Mouse (Mus musculus) stomach, embryonic 16.5 days (tissue): ENCODE measurements around the gene 6030468B19Rik. TPM values are rescaled to one million over a fixed set of nuclear protein-coding genes. Genes with fewer than 3 reads are reported as not detected.

ENCODE experiments used
- ATAC-seq: fragments of 200-750 bp; cut with Nextera tagmentation; 2 replicates; pipeline ENCODE4 v1.8.0; 2017; ENCODE audit warnings: moderate number of reproducible peaks, moderate TSS enrichment; ENCODE audit not compliant: insufficient read depth, low FRiP score
- H3K27ac ChIP-seq: fragments of 300-500 bp; sonication (generic); 2 replicates; pipeline ENCODE4 v1.5.1; 2014; ENCODE audit warnings: low read length
- H3K27me3 ChIP-seq: fragments of 300-500 bp; sonication (generic); 2 replicates; pipeline ENCODE4 v1.6.1; 2014; ENCODE audit warnings: low read length, control low read depth, mixed read lengths; ENCODE audit not compliant: control insufficient read depth, insufficient read depth
- H3K36me3 ChIP-seq: fragments of 300-500 bp; sonication (generic); 2 replicates; pipeline ENCODE4 v1.6.1; 2014; ENCODE audit warnings: low read length; ENCODE audit not compliant: control insufficient read depth, insufficient read depth
- H3K4me1 ChIP-seq: fragments of 300-500 bp; sonication (generic); 2 replicates; pipeline ENCODE4 v1.6.1; 2014; ENCODE audit warnings: low read length, control low read depth, mixed read lengths; ENCODE audit not compliant: control insufficient read depth, insufficient read depth
- H3K4me2 ChIP-seq: fragments of 300-500 bp; sonication (generic); 2 replicates; pipeline ENCODE4 v1.6.1; 2014; ENCODE audit warnings: low read depth, low read length, mixed read lengths
- H3K4me3 ChIP-seq: fragments of 300-500 bp; sonication (generic); replicated peaks from 2 replicates; pipeline ENCODE4 v1.5.1; 2014; ENCODE audit warnings: mild to moderate bottlenecking, low read length
- H3K9ac ChIP-seq: fragments of 300-500 bp; sonication (generic); 2 replicates; pipeline ENCODE4 v1.6.1; 2014; ENCODE audit warnings: low read length
- H3K9me3 ChIP-seq: fragments of 300-500 bp; sonication (generic); replicated peaks from 2 replicates; pipeline ENCODE4 v1.6.1; 2016; ENCODE audit warnings: low read length, control low read depth; ENCODE audit not compliant: control insufficient read depth
- WGBS: fragments of 180-500 bp; shearing (Covaris S2); extraction: QIAGEN DNeasy Blood & Tissue Kit; methylation state at CpG from one replicate; pipeline ENCODE4 v1.1.7; 2014; 5-methylcytosine and 5-hydroxymethylcytosine counted together
- polyA plus RNA-seq: library from polyadenylated mRNA; unstranded; fragments of >200 nt; fragmentation: Nextera tagmentation; extraction: Ambion mirVana; gene quantifications from 2 replicates; pipeline ENCODE4 v1.2.1, GENCODE M21; 2015

6030468B19Rik gene
- polyA plus RNA-seq, 1 experiment from 2014 or later: 4.7 TPM

- Histone ChIP-seq H3K36me3 (peaks cover 6% of the 10 kb centered on the region; the same call in 1 of the 2 replicates), H3K9ac (peak within 1 kb of the TSS; percentile 90), H3K4me1 (peaks cover 26% of the 10 kb centered on the region), H3K9me3 (no peaks in the 10 kb centered on the region), H3K4me2 (peak within 1 kb of the TSS; percentile 92), H3K4me3 (peak within 1 kb of the TSS; percentile 64), H3K27ac (peak within 1 kb of the TSS; percentile 98), H3K27me3 (no peaks in the 10 kb centered on the region)
- under 1% methylated on average over 51 of the region's 51 CpGs for WGBS
- ATAC-seq: peak; percentile 95
Measured at GRCm38 (mm10) chr11:117848985-117849671, 51.7 kb downstream of the 6030468B19Rik start, which contains the start of gene Birc5. Birc5 (plus strand) TSS chr11:117849251.

DNA sequence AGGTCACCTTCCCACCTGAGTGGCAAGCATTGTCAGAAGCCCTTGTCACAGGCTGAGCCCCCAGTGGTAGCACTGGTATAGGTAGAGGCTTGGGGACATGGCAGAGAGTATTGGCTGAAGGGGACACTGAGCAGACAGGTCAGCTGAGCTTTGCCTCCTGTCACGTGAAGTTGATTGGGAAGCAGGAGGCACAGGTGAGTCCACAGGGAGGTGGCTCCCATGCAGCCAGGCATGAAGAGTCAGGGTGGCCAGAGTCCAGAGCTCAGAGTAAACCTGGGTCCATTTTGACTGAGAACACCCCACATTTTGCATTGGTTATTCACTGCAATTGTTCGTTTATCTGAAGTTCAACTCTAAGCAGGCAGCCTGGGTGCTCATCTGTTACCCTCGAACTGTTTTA lies 55.4 kb downstream of the 6030468B19Rik start:
- Histone ChIP-seq H3K27me3 (no peaks in the 10 kb centered on the region), H3K4me1 (peaks cover 20% of the 10 kb centered on the region), H3K9ac (no peak overlapping the region), H3K4me2 (no peak overlapping the region), H3K9me3 (no peaks in the 10 kb centered on the region), H3K4me3 (no peak overlapping the region), H3K36me3 (peaks cover 26% of the 10 kb centered on the region), H3K27ac (no peak overlapping the region)
- ATAC-seq: no peak
- WGBS: 79% methylated on average over 3 of the region's 3 CpGs

GRCm38 (mm10) chr11:117854241-117854640 lies 56.8 kb downstream of the 6030468B19Rik start:
- no peaks in the 10 kb centered on the region for H3K9me3 ChIP-seq
- peaks cover 14% of the 10 kb centered on the region for H3K4me1 ChIP-seq
- no peak for ATAC-seq
- peaks cover 26% of the 10 kb centered on the region for H3K36me3 ChIP-seq
- no peaks in the 10 kb centered on the region for H3K27me3 ChIP-seq
- H3K4me3 ChIP-seq: no peak overlapping the region
- H3K27ac ChIP-seq: no peak overlapping the region
- no peak overlapping the region for H3K4me2 ChIP-seq
- H3K9ac ChIP-seq: no peak overlapping the region
- WGBS: 91% methylated on average over 9 of the region's 9 CpGs

- peaks cover 26% of the 10 kb centered on the region for H3K36me3 ChIP-seq
- peaks cover 6% of the 10 kb centered on the region; the same call in 1 of the 2 replicates for H3K27me3 ChIP-seq
- 92% methylated on average over 5 of the region's 5 CpGs for WGBS
- H3K9me3 ChIP-seq: no peaks in the 10 kb centered on the region
- no peak overlapping the region for H3K9ac ChIP-seq
- no peak overlapping the region for H3K4me2 ChIP-seq
- no peak for ATAC-seq
- peaks cover 5% of the 10 kb centered on the region for H3K4me1 ChIP-seq
- H3K4me3 ChIP-seq: no peak overlapping the region
- no peak overlapping the region for H3K27ac ChIP-seq
Measured at GRCm38 (mm10) chr11:117855360-117855759, 57.9 kb downstream of the 6030468B19Rik start.

GRCm38 (mm10) chr11:117855975-117856374 lies 58.5 kb downstream of the 6030468B19Rik start:
- Histone ChIP-seq H3K9ac (no peak overlapping the region), H3K27ac (no peak overlapping the region)
- no peak for ATAC-seq

More at GRCm38 (mm10) chr11:117855975-117856374, 58.5 kb downstream of the 6030468B19Rik start:
- Histone ChIP-seq H3K4me3 (no peak overlapping the region), H3K9me3 (no peaks in the 10 kb centered on the region), H3K4me2 (no peak overlapping the region), H3K4me1 (0 out of 2 replicates have a peak, but pooled peaks cover 2% of the 10 kb centered on the region), H3K27me3 (peaks cover 13% of the 10 kb centered on the region), H3K36me3 (peaks cover 26% of the 10 kb centered on the region)
- WGBS: 78% methylated on average over 1 of the region's 1 CpGs

Other genes with a start within 250 kb of the 6030468B19Rik start
- gene Tnrc6c, start 143.4 kb upstream of the 6030468B19Rik start, polyA plus RNA-seq: 10.2 and 10.5 TPM in 2 replicates
- 3.2 and 3.7 TPM in 2 replicates for gene Tmc8, start 15.6 kb upstream of the 6030468B19Rik start, polyA plus RNA-seq
- gene Tmc6, start 15.5 kb upstream of the 6030468B19Rik start, polyA plus RNA-seq: 31.6 and 36.8 TPM in 2 replicates
- 0.16 and 0.68 TPM in 2 replicates for gene Gm20708, start 12.0 kb downstream of the 6030468B19Rik start, polyA plus RNA-seq
- 129 and 157 TPM in 2 replicates for gene Syngr2, start 12.0 kb downstream of the 6030468B19Rik start, polyA plus RNA-seq
- gene Afmid, start 28.3 kb downstream of the 6030468B19Rik start, polyA plus RNA-seq: 6.8 and 8.5 TPM in 2 replicates
- 120 and 128 TPM in 2 replicates for gene Tk1, start 28.4 kb downstream of the 6030468B19Rik start, polyA plus RNA-seq
- gene Birc5, start 51.6 kb downstream of the 6030468B19Rik start, polyA plus RNA-seq: 230 and 247 TPM in 2 replicates
- gene Tmem235, start 63.1 kb downstream of the 6030468B19Rik start, polyA plus RNA-seq: not detected in 2 replicates
- gene Tha1, start 75.8 kb downstream of the 6030468B19Rik start, polyA plus RNA-seq: 6.8 and 8.2 TPM in 2 replicates
- 16.1 and 17.4 TPM in 2 replicates for gene Socs3, start 172.4 kb downstream of the 6030468B19Rik start, polyA plus RNA-seq
- 32.1 and 37.1 TPM in 2 replicates for gene Pgs1, start 188.6 kb downstream of the 6030468B19Rik start, polyA plus RNA-seq